Mouse (Mus musculus) kidney, adult 2 months (tissue): ENCODE measurements at regions not wholly inside any gene's neighbourhood (a gene's known extent, or its start where the extent isn't known, plus 50 kb on each side); places are given as distances from the start of the nearest gene placed in this dataset.

Source experiments
- CTCF ChIP-seq: fragments of 200-500 bp; conservative IDR thresholded peaks from 2 replicates; pipeline ENCODE4 v1.5.1; 2011; ENCODE audit warnings: low read depth, mild to moderate bottlenecking, control low read depth, low read length, moderate library complexity, mixed read lengths; ENCODE audit not compliant: insufficient read depth, insufficient read length
- POLR2A ChIP-seq: fragments of 200-500 bp; IDR thresholded peaks from one replicate; pipeline ENCODE4 v1.6.1; 2011; ENCODE audit warnings: low read depth, low read length, control low read depth

GRCm38 (mm10) chr8:86350128-86350527 lies 230.4 kb downstream of the Abcc12 start:
- no peak for TF ChIP-seq CTCF
- TF ChIP-seq POLR2A = no peak
